Mouse (Mus musculus) 3134 (cell line): ENCODE results near the gene Wnt1.

ENCODE experiments used
- DNase-seq: peaks from one replicate; pipeline ENCODE4 v3.0.0-alpha.2; 2011; ENCODE audit warnings: low spot score; ENCODE audit not compliant: insufficient read length; ENCODE audit errors: extremely low read depth

Gene Wnt1

GRCm38 (mm10) chr15:98777005-98777616 lies 12.5 kb upstream of the Wnt1 start:
- DNase-seq, result peak; percentile 43

- peak; percentile 52 for DNase-seq
Measured at GRCm38 (mm10) chr15:98777762-98778161, 11.9 kb upstream of the Wnt1 start, which contains the start of gene Wnt10b. Gene Wnt10b, minus strand, starts transcription at chr15:98778150.

DNA sequence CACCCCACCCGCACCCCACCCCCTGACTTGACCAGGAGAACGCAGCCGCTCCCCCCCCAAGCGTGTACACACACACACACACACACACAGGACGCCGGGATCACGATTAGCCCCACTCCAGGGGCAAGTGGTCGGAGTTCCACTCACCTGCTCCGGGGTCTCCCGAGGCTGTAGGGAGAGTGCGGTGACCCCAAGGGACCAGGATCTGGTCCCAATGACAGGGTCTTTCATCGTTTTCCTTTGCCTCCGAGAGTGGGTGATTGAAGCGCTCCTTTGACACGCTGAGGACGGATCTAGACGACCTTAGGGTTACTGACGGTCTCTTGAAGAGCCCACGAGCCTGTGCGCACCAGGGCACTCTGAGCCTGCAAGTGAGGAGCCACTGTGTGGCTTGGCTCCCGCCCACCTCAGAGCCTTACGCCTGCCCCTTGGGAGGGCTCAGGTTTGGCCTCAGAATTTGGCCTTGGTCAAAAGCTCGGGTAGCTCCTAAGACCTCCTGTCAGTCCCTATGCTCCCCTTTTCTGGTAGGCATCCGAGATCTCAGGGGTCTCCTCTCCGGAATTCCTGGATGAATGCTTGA lies 11.4 kb upstream of the Wnt1 start:
- peak; percentile 66 for DNase-seq

DNA sequence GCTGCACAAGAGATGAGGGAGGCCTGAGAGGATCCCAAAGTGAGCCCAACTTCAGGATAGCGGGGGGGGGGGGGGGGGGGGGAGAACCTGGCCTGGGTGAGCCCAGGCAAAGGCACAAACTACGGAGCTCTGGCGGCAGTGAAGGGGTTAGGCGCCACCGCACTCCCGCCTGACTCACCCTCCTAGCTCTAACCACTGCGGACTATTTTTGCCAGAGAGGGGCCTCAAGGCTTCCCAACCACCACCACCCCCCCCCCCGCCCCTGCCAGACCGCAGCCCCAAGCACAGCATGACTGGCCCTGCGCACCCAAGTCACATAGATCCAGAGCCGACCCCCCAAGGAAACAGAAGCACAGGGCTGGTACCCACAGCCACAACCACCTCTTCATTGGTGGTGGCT lies 10.9 kb upstream of the Wnt1 start:
- peak; percentile 69 for DNase-seq

GRCm38 (mm10) chr15:98780075-98780474 lies 9.6 kb upstream of the Wnt1 start:
- DNase-seq, result peak; percentile 86

DNA sequence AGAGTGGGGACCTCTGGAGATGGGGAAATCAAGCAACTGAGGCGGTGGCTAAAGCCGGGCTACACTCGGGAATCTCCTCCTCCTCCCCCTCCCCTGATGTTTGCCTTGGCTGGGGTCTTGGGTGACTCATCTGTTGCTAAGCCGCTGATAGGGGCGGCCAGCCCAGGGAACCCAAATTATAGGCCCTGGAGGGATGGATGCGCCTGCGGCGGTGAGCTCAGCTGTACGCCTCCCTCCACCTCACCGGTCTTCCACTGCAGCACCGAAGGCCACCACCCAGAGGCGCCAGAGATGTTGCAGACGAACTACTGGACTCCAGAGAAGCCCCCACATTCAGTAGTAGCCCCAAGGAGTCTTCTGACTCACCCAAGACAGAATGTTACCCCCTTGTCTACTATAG lies 9.1 kb upstream of the Wnt1 start:
- DNase-seq, result peak; percentile 90

GRCm38 (mm10) chr15:98781166-98781565 lies 8.5 kb upstream of the Wnt1 start:
- no peak for DNase-seq

DNA sequence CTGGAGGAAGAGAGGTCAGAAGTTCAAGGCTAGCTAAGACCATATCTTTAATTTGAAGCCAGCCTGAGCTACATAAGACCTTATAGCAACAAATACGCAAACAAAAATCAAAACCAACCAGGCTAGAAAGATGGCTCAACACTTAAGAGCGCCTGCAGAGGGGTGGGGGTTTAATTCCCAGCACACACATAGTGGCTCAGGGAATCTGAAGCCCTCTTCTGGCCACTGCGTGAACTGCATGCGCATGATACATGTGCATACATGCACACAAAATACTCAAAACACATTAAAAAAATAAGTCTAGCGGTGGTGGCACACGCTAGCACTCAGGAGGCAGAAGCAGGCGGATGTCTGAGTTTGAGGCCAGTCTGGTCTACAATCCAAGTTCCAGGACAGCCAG lies 3.9 kb upstream of the Wnt1 start:
- no peak for DNase-seq

DNA sequence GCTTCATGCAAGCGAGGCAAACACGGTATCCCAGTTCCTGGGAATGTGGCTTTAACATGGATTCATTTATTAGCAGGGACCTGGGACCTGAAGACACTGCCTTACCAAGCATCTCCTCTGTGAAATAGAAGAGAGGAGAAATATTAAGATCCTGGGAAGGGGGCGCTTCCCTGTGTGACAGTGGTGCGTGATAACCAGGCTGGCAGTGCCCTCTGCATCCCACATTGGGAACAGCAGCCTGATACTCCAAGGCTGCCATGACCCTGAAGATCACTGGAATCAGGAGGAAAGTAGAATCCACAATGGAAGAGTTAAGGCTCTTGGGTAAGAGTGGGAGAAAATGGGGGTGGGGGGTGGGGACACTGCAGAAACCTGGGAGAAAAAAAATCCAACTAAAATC lies 1.7 kb upstream of the Wnt1 start:
- no peak for DNase-seq

DNA sequence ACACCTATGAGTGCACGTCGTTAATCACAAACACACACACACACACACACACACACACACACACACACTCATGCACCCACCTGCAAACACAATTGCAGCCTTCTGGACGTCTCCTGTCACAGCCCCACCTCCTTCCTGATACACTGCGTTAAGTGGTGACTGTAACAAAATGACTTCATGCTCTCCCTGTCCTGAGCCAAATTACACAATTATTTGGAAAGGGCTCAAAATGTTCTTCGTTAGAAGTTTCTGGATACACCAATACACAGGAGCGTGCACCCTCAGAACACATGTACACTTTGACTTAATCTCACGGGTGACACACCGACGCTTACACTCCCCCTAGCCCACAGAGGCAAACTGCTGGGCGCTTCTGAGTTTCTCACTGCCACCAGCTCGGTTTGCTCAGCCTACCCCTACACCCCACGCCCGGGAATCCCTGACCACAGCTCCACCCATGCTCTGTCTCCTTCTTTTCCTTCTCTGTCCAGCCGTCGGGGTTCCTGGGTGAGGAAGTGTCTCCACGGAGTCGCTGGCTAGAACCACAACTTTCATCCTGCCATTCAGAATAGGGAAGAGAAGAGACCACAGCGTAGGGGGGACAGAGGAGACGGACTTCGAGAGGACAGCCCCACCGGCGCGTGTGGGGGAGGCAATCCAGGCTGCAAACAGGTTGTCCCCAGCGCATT lies 541 bp upstream of the Wnt1 start:
- peak; percentile 61 for DNase-seq

- no peak for DNase-seq
Measured at GRCm38 (mm10) chr15:98790761-98791160, 1.1 kb downstream of the Wnt1 start.

GRCm38 (mm10) chr15:98791221-98791620 lies 1.6 kb downstream of the Wnt1 start:
- DNase-seq, result no peak

- no peak for DNase-seq
Measured at GRCm38 (mm10) chr15:98791771-98792170, 2.1 kb downstream of the Wnt1 start.

- no peak for DNase-seq
Measured at GRCm38 (mm10) chr15:98792233-98793020, 2.8 kb downstream of the Wnt1 start.

- DNase-seq, result no peak
Measured at GRCm38 (mm10) chr15:98793141-98793698, 3.6 kb downstream of the Wnt1 start.

- DNase-seq, result no peak
Measured at GRCm38 (mm10) chr15:98796803-98797595, 7.3 kb downstream of the Wnt1 start.

GRCm38 (mm10) chr15:98797835-98798492 lies 8.3 kb downstream of the Wnt1 start:
- DNase-seq, result no peak

- no peak for DNase-seq
Measured at GRCm38 (mm10) chr15:98798903-98799302, 9.2 kb downstream of the Wnt1 start.

DNA sequence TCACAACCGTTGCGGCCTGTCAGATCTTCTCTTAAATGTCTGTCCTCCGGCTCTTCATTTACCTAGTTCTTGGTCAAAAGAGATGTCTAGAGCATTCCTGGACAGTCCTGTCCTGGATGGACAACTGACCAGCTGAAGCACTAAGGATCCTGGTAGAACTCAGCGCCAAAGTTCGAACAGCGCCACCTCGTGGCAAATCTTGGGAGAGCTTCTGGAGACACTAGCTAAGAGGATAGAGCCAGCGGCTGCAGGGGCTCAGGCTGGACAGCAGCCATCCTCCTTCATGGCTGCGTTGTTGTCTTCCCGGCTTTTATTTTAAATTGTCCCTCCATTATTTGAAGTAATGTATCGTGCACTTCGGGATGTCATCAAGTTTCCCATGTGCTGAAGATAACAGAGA lies 9.7 kb downstream of the Wnt1 start:
- DNase-seq, result no peak

- DNase-seq, result no peak
Measured at GRCm38 (mm10) chr15:98802926-98803325, 13.3 kb downstream of the Wnt1 start.
